Mouse (Mus musculus) stomach, embryonic 14.5 days (tissue): ENCODE measurements around the gene Adgra3. TPM values are rescaled to one million over a fixed set of nuclear protein-coding genes. Genes with fewer than 3 reads are reported as not detected.

ENCODE experiments used
- ATAC-seq: fragments of 200-750 bp; cut with Nextera tagmentation; 2 replicates; pipeline ENCODE4 v1.8.0; 2017; ENCODE audit warnings: low read depth, moderate TSS enrichment; ENCODE audit not compliant: insufficient number of reproducible peaks, insufficient read depth, low FRiP score
- H3K27ac ChIP-seq: fragments of 300-500 bp; sonication (generic); 2 replicates; pipeline ENCODE4 v1.5.1; 2014; ENCODE audit warnings: mild to moderate bottlenecking, low read length, moderate library complexity, mixed read lengths
- H3K27me3 ChIP-seq: fragments of 300-500 bp; sonication (generic); 2 replicates; pipeline ENCODE4 v1.6.1; 2014; ENCODE audit warnings: low read length, control low read depth, mixed read lengths; ENCODE audit not compliant: control insufficient read depth, insufficient read depth
- H3K36me3 ChIP-seq: fragments of 300-500 bp; sonication (generic); 2 replicates; pipeline ENCODE4 v1.6.1; 2014; ENCODE audit warnings: mild to moderate bottlenecking, control low read depth, low read length, moderate library complexity, mixed read lengths; ENCODE audit not compliant: control insufficient read depth, insufficient read depth
- H3K4me1 ChIP-seq: fragments of 300-500 bp; sonication (generic); 2 replicates; pipeline ENCODE4 v1.6.1; 2014; ENCODE audit warnings: low read length, control low read depth, mixed read lengths; ENCODE audit not compliant: control insufficient read depth, insufficient read depth
- H3K4me2 ChIP-seq: fragments of 300-500 bp; sonication (generic); replicated peaks from 2 replicates; pipeline ENCODE4 v1.6.1; 2014; ENCODE audit warnings: low read depth, low read length, control low read depth
- H3K4me3 ChIP-seq: fragments of 300-500 bp; sonication (generic); 2 replicates; pipeline ENCODE4 v1.5.1; 2014; ENCODE audit warnings: low read depth, low read length, control low read depth
- H3K9ac ChIP-seq: fragments of 300-500 bp; sonication (generic); replicated peaks from 2 replicates; pipeline ENCODE4 v1.6.1; 2014; ENCODE audit warnings: low read depth, mild to moderate bottlenecking, control low read depth, low read length, moderate library complexity, mixed read lengths
- H3K9me3 ChIP-seq: fragments of 300-500 bp; sonication (generic); 2 replicates; pipeline ENCODE4 v1.6.1; 2016; ENCODE audit warnings: low read depth, low read length, control low read depth; ENCODE audit not compliant: control insufficient read depth
- WGBS: fragments of 180-500 bp; shearing (Covaris S2); extraction: QIAGEN DNeasy Blood & Tissue Kit; methylation state at CpG from one replicate; pipeline ENCODE4 v1.1.7; 2014; 5-methylcytosine and 5-hydroxymethylcytosine counted together
- polyA plus RNA-seq: library from polyadenylated mRNA; unstranded; fragments of >200 nt; fragmentation: Nextera tagmentation; extraction: Ambion mirVana; gene quantifications from 2 replicates; pipeline ENCODE4 v1.2.1, GENCODE M21; 2014

The Adgra3 gene
- polyA plus RNA-seq, 1 experiment from 2014 or later: 29.7 TPM

DNA sequence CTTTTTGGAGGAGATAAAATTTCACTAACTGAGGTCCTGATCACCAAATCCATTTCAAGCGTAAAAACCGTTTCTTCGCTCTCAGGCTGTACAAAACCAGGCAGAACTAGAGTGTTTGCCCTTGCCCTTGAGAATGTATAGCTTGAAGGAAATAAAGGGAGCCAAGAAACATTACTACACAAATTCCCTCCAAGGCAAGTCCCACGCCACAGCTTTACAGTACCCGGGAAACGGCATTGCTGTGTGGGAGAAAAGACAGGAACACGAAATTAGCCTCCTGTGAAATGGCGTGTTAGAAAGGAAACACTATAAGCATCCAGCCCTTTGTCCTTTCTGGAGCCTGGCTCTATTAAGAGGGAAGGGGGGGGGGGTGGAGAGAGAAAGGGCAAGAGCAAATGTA is 21.1 kb downstream of the Adgra3 start:
- Histone ChIP-seq H3K27me3 (no peaks in the 10 kb centered on the region), H3K4me2 (no peak overlapping the region), H3K27ac (no peak overlapping the region), H3K4me3 (no peak overlapping the region), H3K4me1 (peaks cover 22% of the 10 kb centered on the region; the same call in 1 of the 2 replicates), H3K9ac (no peak overlapping the region), H3K9me3 (no peaks in the 10 kb centered on the region), H3K36me3 (no peaks in the 10 kb centered on the region)
- ATAC-seq: no peak
- WGBS: 66% methylated on average over 8 of the region's 8 CpGs

DNA sequence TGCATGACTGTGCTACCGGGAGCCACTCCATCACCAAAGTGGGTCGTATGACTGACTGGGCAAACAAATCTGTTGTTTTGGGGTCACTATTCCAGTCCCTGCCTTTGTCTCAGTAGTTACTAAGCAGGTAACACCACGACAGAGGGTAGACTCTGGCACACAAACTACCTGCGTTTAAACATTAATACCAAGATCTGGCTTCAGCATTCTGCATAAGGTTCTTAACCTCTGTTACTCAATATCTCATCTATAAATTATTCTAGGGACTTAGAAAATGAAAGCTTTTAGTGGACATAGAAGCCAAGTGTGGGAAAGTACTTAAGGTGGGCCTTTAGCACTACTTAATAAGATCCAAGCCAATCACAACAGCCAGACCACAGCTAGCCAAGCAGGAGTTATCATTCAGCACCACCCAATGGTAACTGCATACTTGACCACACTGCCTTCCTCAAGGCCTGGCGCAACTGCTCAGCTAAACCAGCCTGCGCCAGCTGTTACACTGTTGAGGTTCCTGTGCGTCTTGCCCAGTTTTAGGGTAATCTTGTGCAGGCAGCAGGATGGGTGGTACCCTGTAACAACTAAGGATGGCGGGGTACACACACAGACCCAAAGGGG is 23.8 kb downstream of the Adgra3 start:
- Histone ChIP-seq H3K27ac (no peak overlapping the region), H3K9ac (no peak overlapping the region), H3K4me3 (no peak overlapping the region), H3K27me3 (no peaks in the 10 kb centered on the region), H3K4me2 (no peak overlapping the region), H3K36me3 (no peaks in the 10 kb centered on the region), H3K4me1 (peaks cover 17% of the 10 kb centered on the region; the same call in 1 of the 2 replicates), H3K9me3 (no peaks in the 10 kb centered on the region)
- 80% methylated on average over 8 of the region's 8 CpGs for WGBS
- no peak for ATAC-seq

- H3K4me2 ChIP-seq: no peak overlapping the region
- H3K9ac ChIP-seq: no peak overlapping the region
- no peaks in the 10 kb centered on the region for H3K36me3 ChIP-seq
- no peak for ATAC-seq
- H3K9me3 ChIP-seq: no peaks in the 10 kb centered on the region
- no peaks in the 10 kb centered on the region for H3K27me3 ChIP-seq
- 48% methylated on average over 6 of the region's 6 CpGs for WGBS
- no peak overlapping the region for H3K4me3 ChIP-seq
- no peak overlapping the region for H3K27ac ChIP-seq
- H3K4me1 ChIP-seq: peaks cover 20% of the 10 kb centered on the region; the same call in 1 of the 2 replicates
These were observed 24.6 kb downstream of the Adgra3 start for GRCm38 (mm10) chr5:50034231-50034630.

DNA sequence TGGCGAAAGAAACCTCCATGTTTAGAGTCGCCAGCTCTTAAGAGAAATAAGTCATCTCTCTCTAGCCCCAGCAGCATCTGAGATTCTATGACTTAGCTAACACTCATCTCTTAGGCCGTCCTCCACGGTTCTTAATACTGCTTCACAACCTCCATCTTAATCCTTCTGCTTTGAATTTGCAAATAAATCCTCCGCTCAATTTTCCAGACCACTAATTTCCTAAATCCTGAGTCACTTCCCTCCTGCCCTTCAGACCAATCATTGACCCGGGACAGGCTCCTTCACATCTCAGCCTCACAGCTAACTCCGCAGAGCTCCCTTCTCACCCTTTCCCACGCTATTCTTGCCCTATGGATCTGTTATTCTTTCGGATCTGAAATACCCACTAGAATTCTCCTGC is 25.1 kb downstream of the Adgra3 start:
- no peak overlapping the region for H3K9ac ChIP-seq
- H3K27me3 ChIP-seq: no peaks in the 10 kb centered on the region
- no peak overlapping the region for H3K4me2 ChIP-seq
- H3K36me3 ChIP-seq: no peaks in the 10 kb centered on the region
- no peak overlapping the region for H3K27ac ChIP-seq
- peaks cover 19% of the 10 kb centered on the region; the same call in 1 of the 2 replicates for H3K4me1 ChIP-seq
- WGBS: 74% methylated on average over 9 of the region's 9 CpGs
- no peak overlapping the region for H3K4me3 ChIP-seq
- no peak for ATAC-seq
- H3K9me3 ChIP-seq: no peaks in the 10 kb centered on the region

DNA sequence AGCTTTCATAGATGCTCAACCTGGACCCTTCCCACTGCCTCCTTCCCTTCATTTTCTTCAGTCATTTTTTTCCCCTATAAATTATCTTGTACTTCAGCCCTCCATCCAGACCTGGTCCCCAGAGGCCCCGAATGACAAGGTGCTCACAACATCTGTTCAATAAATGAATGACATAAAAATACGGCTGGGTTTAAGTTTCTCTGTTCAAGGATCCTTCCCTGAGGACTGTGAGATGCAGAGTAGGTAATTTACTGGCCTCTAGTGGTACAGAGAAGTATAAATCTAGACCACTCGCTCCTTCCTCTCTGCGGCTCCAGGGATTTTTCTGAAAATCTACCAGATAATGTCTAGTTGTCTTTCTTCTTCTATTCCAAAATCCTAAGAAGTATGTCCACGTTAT is 26.5 kb downstream of the Adgra3 start:
- 59% methylated on average over 5 of the region's 5 CpGs for WGBS
- H3K9me3 ChIP-seq: no peaks in the 10 kb centered on the region
- no peaks in the 10 kb centered on the region for H3K27me3 ChIP-seq
- H3K4me3 ChIP-seq: no peak overlapping the region
- peaks cover 27% of the 10 kb centered on the region for H3K4me1 ChIP-seq
- no peak overlapping the region for H3K4me2 ChIP-seq
- H3K36me3 ChIP-seq: no peaks in the 10 kb centered on the region
- no peak overlapping the region for H3K27ac ChIP-seq
- ATAC-seq: no peak
- no peak overlapping the region for H3K9ac ChIP-seq

- H3K9me3 ChIP-seq: no peaks in the 10 kb centered on the region
- H3K9ac ChIP-seq: no peak overlapping the region
- no peak overlapping the region for H3K4me3 ChIP-seq
- no peaks in the 10 kb centered on the region for H3K27me3 ChIP-seq
- 82% methylated on average over 2 of the region's 2 CpGs for WGBS
- ATAC-seq: no peak
- H3K4me1 ChIP-seq: peaks cover 29% of the 10 kb centered on the region
- no peak overlapping the region for H3K4me2 ChIP-seq
- H3K36me3 ChIP-seq: no peaks in the 10 kb centered on the region
- no peak overlapping the region for H3K27ac ChIP-seq
These were observed 27.0 kb downstream of the Adgra3 start for GRCm38 (mm10) chr5:50031763-50032272.

- H3K4me1 ChIP-seq: peaks cover 29% of the 10 kb centered on the region
- ATAC-seq: no peak
- 92% methylated on average over 6 of the region's 6 CpGs for WGBS
- H3K27ac ChIP-seq: no peak overlapping the region
- H3K4me2 ChIP-seq: no peak overlapping the region
- no peak overlapping the region for H3K4me3 ChIP-seq
- no peaks in the 10 kb centered on the region for H3K27me3 ChIP-seq
- H3K9ac ChIP-seq: no peak overlapping the region
- H3K9me3 ChIP-seq: no peaks in the 10 kb centered on the region
- no peaks in the 10 kb centered on the region for H3K36me3 ChIP-seq
These were observed 27.5 kb downstream of the Adgra3 start for GRCm38 (mm10) chr5:50031288-50031687.

DNA sequence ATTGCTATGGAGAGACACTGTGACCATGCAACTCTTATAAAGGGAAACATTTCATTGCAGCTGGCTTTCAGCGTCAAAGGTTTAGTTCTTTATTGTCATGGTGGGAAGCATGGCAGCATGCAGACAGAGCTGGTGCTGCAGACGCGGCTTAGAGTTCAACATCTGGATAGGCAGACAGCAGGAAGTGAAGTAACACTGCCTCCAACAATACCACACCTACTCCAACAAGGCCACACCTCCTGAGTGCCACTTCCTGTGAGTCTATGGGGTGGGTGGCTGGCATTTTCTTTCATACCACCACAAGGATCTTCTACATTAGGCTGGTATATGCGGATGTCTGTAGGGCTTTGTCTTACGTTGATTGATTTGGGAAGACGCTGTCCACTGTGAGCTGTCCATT is 29.1 kb downstream of the Adgra3 start:
- Histone ChIP-seq H3K4me1 (peaks cover 26% of the 10 kb centered on the region), H3K9ac (no peak overlapping the region), H3K27ac (no peak overlapping the region), H3K36me3 (no peaks in the 10 kb centered on the region), H3K4me2 (no peak overlapping the region), H3K27me3 (no peaks in the 10 kb centered on the region), H3K9me3 (no peaks in the 10 kb centered on the region), H3K4me3 (no peak overlapping the region)
- no peak for ATAC-seq
- 93% methylated on average over 6 of the region's 6 CpGs for WGBS

DNA sequence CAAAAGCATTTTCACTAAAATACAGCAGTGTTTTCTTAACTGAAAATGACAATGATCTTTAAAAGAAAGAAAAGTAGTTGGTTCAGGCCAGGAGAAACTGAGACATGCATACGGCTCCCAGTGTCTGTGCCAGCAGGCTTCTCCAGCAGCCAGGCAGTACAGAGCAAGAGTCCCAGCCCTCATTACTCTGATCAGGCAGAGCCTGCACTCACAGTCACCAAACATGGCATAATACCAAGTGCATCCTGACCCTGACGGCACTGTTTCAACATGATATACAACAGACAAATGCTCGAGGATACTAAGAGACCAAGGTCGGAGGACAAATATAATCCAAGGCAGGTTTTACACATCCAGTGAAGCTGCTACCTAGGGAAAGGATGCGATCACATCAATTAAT is 31.2 kb downstream of the Adgra3 start:
- Histone ChIP-seq H3K36me3 (peaks cover 2% of the 10 kb centered on the region; the same call in 1 of the 2 replicates), H3K9ac (no peak overlapping the region), H3K9me3 (no peaks in the 10 kb centered on the region), H3K27me3 (no peaks in the 10 kb centered on the region), H3K27ac (peak overlapping the region; percentile 48; the same call in 1 of the 2 replicates), H3K4me3 (no peak overlapping the region), H3K4me1 (peaks cover 26% of the 10 kb centered on the region), H3K4me2 (no peak overlapping the region)
- 44% methylated on average over 5 of the region's 5 CpGs for WGBS
- no peak for ATAC-seq
